Mouse (Mus musculus) spleen, embryonic (tissue): ENCODE measurements around the gene Tfip11.
"Not testable (repeated sequence)": the region's sequence is repeated elsewhere in the genome, so short reads cannot be mapped to it uniquely, and the experiment has no call there.

Experiments
- CTCF ChIA-PET: fragments of 350-600 bp; sonication (Branson Sonifier 250); formaldehyde crosslinking; loops from one replicate; lab custom pipeline; 2022; lab: Charles Lee

The Tfip11 gene

DNA sequence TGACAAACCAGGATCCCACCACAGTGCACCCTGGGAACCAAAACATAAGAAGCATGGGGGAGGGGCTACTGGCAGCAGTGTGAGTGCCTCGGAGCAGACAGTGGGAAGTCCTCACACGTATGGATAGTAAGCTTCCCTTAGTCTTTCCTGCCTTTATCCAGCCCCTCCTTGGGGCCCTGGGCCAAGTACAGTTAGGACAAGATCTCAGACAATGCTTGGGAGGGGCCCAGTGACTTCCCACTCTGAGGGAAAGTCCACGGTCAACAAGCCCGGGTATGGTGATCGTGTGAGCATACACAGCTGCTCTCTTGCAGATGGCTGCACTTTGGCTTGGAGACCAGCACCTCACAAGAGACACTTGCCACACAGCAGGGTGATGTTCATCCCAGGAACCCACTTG is 8.8 kb upstream of the Tfip11 start:
- CTCF ChIA-PET: interaction anchor here (0.6 to 1.1 kb wide), 2 partner anchors 31 to 45 kb away, joined by 3 read pairs; no protein-coding TSS in a partner anchor

DNA sequence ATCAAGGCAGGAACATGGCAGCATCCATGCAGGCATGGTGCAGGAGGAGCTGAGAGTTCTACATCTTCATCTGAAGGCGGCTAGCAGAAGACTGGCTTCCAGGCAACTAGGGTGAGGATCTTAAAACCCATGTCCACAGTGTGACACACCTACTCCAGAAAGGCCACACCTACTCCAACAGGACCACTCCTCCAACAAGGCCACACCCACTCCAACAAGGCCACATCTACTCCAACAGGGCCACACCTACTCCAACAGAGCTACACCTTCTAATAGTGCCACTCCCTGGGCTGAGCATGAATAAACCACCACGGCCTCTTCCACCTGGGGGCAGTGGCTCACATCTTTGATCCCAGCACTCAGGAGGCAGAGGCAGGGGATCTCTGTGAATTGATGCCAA is 6.8 kb upstream of the Tfip11 start:
- CTCF ChIA-PET: not testable (repeated sequence)

DNA sequence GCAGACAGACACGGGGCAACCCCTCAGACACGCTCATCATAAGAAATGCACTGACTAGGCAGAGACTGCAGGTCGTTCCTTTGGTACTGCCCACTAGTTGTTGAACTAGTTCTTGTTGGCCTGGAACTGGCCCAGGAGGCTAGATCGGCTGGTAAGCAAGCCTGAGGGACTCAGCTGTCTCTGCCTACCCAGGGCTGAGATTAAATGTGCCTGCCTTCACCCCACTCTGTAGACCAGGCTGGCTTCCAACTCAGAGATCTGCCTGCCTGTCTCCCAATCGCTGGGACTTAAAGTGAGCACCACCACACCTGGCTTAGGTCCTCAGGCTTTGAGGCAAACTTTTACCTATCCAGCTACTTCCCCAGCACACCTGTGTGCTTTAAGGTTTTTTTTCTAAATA is 5.8 kb upstream of the Tfip11 start:
- CTCF ChIA-PET: no interaction called here

DNA sequence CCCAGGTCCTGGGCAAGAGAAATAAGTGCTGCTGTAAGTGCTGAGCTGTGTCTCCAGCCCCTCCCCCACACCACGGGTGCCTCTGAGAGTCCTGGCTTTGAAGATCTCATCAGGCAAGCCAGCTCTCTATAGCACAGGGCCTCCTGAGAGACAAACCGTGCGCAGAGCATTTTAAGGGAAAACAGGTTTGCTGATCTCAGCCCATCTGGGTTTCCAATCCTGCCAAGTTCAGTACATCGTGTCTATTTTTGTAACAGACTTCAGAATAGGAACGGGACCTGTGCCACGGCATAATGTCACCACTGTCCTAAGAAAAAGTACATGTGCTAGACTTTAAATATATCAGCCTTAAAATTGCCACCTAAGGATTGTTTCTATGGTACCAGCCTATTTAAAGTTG is 5.2 kb upstream of the Tfip11 start:
- CTCF ChIA-PET: no interaction called here

DNA sequence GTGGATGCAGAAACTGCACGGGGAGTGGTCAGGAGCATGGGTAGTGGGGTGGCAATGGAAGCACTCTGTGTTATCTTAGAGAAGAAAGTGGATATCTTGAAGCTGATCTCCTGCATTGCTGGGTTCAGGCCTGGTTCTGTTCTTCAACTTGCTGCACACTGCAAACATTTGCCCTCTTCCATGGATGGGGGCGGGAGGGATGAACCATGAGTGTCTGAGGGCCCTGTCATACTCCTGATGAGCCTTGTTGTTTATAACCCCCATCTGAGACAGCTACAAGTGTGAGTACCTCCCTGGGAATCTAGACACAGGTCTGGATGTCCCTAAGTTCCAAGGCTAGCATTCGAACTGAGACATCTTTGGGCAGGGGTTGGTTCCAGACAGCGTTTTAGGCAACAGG is 4.8 kb upstream of the Tfip11 start:
- CTCF ChIA-PET: interaction anchor here (0.7 kb wide), 1 partner anchor 8 kb away, joined by 4 read pairs; no protein-coding TSS in a partner anchor

DNA sequence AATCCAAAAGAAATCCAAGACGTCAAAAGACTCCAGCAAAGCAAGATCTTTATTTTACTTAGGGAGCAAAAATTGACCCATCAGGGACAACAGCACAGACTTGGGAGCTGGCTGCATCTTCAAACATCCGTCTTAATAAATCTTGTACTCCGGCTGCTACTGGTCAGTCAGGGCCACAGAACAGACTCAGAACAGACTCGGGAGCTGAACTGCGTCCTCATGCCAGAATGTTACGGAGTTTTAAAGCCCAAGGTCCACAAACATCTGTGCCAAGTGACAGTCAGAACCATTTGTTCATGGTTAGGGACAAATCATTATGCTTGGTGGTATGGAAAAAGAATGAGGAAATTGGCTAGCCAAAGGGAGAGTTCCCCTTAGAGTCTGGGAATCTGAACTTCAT is 2.9 kb upstream of the Tfip11 start:
- CTCF ChIA-PET: no interaction called here

DNA sequence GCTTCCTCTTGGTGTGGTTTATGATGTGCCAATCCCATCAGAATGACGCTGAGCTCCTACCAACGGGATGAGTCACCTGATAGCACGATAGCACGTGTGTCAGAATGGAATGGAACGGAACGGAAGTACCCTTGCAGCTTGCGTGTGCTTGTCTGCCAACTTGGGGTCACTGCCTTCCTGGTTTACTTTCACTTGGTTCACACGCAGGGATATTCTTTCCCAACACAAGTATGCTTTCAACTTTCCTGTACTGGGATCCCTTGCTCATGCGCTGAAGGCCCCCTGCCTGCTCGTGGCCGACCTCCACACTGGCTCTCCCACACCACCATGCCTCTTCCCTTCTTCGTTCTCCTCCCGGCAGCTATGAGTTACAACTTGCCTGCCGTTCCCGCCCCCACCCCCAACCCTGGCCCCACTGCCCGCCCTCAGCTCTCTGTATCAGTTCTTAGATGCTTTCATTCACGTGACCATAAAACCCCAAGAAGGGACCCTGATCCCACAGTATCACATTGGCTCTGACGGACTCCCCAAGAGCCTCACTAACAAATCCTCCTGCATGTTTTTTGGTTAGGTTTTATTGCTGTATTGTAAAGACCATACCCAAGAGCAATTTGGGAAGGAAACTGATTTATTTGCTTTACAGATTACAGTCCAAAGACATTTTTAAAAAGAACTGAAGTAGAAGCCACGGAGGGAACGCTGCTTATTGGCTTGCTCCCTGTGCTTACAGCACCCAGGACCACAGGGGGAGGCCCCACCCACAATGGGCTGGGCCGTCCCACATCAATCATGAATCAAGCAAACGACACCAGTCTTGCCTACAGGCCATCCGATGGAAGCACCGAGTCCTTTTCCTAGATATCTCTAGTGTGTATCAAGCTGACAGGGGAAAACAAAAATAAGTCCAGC is 1.3 kb upstream of the Tfip11 start:
- CTCF ChIA-PET: interaction anchor here (0.6 kb wide), 1 partner anchor 54 kb away, joined by 3 read pairs; no protein-coding TSS in a partner anchor

DNA sequence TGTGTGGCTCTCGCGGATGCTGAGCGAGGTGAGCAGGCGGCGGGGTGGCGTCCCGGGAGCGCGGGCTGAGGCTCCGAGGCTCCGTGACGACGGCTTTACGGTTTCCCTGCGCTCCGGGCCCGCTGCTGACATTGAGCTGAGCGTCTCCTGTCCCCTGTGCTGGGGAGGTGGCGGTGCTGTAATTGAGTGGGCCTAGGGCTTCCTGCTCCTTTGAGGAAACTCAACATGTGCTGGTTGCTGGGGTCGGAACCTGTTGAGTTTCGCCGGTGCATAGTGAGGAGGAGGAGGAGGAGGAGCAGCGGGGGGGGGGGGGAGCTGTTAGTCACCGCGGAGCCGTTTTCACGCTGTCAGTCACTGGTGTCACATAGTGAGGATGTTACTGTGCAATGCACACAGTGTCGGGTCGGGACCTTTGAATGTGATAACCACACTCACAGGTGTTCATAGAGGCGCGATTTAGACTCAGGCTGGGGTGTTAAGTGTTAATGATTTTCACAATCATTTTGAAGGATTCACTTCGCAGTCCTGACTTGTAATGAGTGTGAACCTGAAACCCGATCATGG is 370 bp downstream of the Tfip11 start:
- CTCF ChIA-PET: no interaction called here

DNA sequence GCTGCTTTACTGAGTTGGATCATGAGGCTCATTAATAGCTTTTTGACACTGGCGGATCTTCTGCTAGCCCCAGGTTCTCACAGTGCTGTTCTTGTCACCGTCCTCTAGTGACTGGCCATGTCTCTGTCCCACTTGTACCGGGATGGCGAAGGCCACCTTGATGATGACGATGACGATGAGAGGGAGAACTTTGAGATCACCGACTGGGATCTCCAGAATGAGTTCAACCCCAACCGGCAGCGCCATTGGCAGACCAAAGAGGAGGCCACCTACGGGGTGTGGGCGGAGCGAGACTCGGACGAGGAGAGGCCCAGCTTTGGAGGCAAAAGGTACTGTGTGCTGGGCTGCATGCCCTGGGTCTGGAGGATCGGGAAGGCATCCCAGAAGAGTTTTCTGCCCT is 1.7 kb downstream of the Tfip11 start:
- CTCF ChIA-PET: interaction anchor here (0.5 to 0.6 kb wide), 2 partner anchors 51 to 59 kb away, joined by 4 to 5 read pairs; no protein-coding TSS in a partner anchor

DNA sequence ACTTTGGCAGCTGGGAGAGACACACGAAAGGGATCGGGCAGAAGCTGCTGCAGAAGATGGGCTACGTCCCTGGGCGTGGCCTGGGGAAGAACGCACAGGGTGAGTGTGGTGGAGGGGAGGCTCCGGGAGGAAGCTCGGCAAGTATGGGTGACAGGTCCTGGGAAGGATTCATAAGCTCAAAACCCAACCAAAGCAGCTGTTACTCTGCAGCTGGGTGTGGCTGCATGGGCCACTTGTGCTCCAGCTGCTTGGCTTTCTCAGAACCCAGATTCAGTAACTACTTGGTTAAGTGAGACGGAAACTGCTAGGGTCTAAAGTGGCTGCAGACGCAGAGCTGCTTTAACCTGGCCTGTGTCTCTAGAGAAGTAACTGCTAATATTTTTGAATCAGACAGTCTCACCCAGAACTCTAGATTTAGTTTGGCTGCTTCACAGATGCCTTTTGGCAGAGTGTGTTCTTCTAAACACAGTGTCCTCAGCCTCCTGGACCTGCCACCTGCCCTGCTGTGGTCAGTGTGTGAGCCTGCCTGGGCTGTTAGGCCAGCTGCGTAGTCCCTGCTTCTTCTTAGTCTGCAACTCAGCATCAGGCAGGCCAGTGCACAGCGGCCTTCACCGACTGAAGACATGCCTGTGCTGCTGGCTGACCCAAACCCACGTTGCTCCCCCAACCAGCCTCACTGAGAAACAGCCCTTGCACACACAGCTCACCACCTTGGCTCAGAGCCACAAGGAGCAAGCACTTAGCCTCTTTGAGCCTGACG is 3.8 kb downstream of the Tfip11 start:
- CTCF ChIA-PET: no interaction called here

DNA sequence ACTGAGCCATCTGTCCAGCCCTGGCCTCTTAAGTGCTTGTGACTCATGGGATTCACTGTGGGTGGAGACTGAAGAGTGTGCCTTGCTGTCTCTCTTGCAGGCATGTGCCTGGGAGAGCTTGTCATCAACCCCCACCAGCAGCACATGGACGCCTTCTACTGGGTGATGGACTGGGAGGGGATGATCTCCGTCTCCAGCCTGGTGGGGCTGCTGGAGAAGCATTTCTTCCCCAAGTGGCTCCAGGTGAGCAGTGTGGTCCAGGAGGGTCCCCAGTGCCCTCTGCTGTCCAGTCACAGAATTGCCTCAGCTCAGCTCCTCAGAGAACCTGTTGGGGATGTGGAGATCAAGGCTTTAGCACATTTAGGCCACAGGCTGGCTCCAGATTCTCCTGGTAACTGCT is 9.3 kb downstream of the Tfip11 start:
- CTCF ChIA-PET: interaction anchor here (2.2 kb wide), 1 partner anchor 95 kb away, joined by 7 read pairs; no protein-coding TSS in a partner anchor

DNA sequence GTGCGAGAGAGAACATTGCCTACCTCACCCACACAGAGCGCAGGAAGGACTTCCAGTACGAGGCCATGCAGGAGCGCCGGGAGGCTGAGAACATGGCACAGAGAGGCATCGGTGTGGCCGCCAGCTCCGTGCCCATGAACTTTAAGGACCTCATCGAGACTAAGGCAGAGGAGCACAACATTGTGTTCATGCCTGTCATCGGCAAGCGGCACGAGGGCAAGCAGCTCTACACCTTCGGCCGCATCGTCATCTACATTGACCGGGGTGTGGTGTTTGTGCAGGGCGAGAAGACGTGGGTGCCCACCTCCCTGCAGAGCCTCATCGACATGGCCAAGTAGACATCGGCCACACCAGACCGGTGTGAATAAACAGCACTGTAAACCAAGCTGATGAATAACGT is 10.8 kb downstream of the Tfip11 start:
- CTCF ChIA-PET: interaction anchor here (0.6 kb wide), 1 partner anchor 100 kb away, joined by 13 read pairs; no protein-coding TSS in a partner anchor

DNA sequence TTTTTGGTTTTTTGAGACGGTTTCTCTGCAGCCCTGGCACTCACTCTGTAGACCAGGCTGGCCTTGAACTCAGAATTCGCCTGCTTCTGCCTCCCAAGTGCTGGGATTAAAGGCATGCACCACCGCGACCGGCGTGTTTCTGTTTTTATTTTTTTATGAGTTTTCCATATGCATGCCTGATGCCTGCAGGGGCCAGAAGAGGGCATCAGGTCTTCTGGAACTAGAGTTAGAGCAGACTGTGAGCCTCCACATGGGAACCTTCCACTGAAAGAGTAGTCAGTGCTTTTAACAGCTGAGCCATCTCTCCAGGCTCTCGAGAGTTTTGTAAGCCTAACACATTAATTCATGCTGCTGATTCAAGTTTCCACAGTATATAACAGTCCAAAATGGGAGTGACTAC is 13.1 kb downstream of the Tfip11 start:
- CTCF ChIA-PET: no interaction called here

DNA sequence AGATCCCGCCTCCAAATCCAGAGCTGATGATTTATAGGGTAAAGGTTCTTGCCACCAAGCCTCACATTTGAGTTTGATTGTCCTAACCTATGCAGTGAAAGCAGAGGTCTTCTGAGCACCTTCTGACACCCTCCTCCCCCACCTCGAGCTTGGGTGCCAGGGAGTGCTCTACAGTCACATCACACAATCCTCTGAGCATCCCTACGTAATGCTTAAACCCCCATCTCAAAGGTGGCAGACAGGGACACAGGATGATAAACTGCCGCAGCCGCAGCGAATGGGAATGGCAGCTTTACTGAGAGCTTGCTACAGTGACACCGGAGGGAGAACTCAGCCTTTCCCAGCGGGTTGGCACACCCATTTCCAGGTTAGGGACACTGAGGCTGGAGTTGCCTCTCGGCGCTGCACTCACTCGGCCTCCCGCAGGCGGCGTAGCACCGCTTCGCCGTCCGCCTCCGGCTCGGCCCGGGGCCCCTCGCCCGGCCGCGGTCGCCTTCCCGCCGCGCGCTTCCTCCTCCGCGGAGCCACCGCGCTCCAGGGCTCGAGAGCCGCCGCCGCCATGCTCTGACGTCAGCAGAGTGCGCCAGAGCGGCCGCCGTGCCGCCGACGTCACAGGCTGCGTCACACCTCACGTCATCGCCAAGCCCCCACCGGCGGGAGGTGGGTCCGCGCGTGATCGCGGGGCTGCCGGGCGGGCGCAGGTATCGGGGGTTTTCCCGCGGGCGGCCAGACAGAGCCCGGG is 16.5 kb downstream of the Tfip11 start, which contains the start of the genes Srrd and Hps4:
TSS of gene Srrd (minus strand) at position 578 of the 742 bp plus-strand sequence.
TSS of gene Hps4 (plus strand) at position 621 of the 742 bp plus-strand sequence.
- CTCF ChIA-PET: interaction anchor here (1.3 kb wide), 1 partner anchor 102 kb away, joined by 4 read pairs; no protein-coding TSS in a partner anchor

DNA sequence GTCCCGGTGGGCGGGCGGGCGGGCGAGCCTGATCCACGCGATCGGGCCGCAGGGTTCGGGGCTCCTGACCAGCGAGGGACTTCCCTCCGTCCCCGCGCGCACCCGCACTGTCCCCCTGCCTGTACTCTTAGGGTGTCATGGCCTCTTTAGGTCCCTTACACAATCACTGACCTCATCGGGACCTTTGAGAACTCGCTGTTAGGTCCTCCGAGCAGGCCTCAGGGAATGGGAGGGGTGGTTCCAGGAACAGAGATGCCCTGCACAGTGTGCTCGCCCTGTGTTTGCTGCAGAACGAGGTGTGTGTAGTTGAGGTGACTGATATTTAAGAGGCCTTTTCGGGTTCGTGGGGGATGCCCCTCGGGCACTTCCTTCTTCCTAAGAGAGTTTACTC is 17.0 kb downstream of the Tfip11 start:
- CTCF ChIA-PET: no interaction called here

DNA sequence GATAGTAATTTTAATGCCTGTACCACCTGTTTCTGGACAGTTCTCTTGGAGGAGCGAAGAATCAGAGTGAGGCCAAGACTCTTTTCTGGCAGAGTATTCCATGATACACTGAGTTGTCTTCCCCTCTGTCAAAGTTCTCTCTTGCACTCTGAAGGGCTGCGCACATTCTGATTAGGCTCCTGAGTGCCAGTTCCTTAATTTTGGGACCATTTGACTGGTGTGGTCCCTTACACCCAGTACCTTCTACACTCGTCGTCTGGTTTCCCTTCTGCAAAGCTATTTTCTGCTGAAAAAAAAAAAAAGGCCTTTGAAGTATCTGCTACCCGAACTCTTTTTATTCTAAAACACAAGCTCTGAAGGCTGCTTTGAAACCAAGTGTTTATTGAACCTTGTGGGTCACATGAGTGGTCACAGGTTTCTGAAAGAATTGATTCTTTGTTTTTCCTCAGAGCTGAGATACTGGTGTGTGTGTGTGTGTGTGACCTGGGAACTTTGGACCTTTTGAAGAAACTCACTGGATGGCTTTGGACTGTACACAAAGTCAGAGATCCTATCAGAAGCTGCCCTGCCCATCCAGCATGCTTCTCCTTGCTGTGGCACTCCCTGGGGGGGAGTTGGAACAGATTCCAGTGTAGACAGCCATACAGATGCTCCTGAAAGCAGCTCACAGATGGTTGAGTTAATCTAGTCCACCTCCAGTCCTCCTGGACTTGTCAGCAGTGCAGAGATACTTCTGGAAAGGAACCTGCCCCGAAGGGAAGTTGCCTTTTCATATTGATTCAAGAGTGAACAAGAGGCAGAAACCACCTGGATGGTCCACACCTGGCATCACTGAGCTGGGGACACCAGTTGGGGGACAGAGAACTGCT is 18.2 kb downstream of the Tfip11 start:
- CTCF ChIA-PET: interaction anchor here (1.0 kb wide), 1 partner anchor 103 kb away, joined by 3 read pairs; no protein-coding TSS in a partner anchor

DNA sequence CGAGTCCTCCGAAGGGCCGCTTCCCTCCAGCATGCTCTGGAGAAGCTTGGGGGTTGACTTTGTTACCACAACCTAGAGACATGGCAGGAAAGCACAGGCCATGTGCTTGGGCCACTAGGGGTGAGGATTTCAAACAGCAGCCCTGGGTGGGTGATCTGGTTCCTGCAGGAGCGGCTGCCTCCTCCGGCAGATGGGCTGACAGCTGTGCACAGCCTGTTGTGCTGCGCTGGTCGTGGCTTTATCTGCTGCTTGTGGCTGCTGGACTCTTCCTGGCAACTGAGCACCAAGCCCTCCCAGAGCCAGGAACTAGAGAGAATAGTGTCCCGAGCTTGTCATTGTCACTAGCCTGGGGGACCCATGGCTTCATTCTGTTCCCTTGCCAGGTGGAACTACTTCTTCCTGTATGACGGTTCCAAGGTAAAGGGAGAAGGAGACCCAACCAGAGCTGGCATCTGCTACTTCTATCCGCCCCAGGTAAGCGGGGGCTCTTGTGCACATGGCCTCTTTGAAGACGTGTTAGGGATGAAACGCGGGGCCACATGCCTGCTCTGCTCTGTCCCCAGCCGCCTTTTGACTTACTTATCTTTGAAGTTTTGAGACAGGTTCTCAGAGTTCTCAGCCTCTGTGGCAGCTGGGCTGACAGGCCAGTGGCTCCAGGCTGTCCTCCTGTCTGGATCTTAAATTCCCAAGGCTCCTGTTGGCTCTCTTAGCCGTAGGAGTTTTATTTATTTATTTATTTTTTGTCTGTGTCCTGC is 20.2 kb downstream of the Tfip11 start:
- CTCF ChIA-PET: no interaction called here

DNA sequence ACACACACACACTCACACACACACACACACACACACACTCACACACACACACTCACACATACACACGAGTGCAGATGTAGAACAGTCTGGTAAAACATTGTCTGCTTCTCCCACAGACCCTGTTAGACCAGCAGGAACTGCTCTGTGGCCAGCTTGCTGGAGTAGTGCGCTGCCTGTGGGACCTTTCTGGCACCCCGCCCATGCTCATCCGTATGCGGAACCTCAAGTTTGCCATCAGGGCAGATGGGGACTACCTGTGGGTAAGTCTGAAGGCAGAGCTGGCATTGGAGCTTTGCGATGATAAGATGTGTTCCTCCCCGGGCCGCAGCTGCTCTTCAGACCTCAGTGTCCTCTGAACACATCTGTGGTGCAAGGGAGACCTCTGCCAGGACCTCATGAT is 23.0 kb downstream of the Tfip11 start:
- CTCF ChIA-PET: no interaction called here

DNA sequence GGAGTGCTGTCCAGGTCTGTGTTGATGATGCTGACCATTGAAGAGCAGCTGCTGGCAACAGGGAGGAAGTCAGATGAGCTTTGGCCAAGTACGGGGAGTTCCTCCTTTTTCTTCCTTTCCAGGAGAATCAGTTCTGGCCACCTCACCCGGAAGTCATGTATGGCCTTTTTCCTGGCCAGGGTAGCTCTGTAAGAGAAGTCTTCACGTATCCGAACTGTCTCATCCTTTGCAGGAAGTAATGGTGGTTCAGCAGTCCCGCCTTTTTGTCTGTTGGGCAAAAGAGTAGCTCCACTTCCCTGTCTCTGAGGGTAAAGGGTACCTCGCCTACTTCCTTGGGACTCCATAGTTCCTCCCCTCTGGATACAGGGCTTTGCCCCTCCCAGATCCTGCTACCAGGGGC is 29.3 kb downstream of the Tfip11 start:
- CTCF ChIA-PET: no interaction called here
